Mouse (Mus musculus) heart, adult 2 months (tissue): ENCODE results near the gene Hdac4.

Source experiments
- CTCF ChIP-seq: fragments of 200-600 bp; IDR thresholded peaks from 2 replicates; pipeline ENCODE4 v1.8.1; 2022; ENCODE audit warnings: antibody characterized with exemption, mild to moderate bottlenecking, moderate library complexity
- EP300 ChIP-seq: fragments of 200-500 bp; IDR thresholded peaks from 2 replicates; pipeline ENCODE4 v1.6.1; 2011; ENCODE audit warnings: low read depth, low read length, control low read depth; ENCODE audit not compliant: insufficient read depth
- POLR2A ChIP-seq: fragments of 200-500 bp; IDR thresholded peaks from 2 replicates; pipeline ENCODE4 v1.6.1; 2011; ENCODE audit warnings: mild to moderate bottlenecking, low read depth, low read length, control low read depth; ENCODE audit not compliant: insufficient read depth

- TF ChIP-seq POLR2A = no peak
- TF ChIP-seq CTCF = no peak
- no peak for TF ChIP-seq EP300
Measured at GRCm38 (mm10) chr1:91981381-91981780, 214.1 kb downstream of the Hdac4 start.
